Mouse (Mus musculus) limb, embryonic 15.5 days (tissue): ENCODE data around the gene Antxr1. TPM values are rescaled to one million over a fixed set of nuclear protein-coding genes. Genes with fewer than 3 reads are reported as not detected.

Experiments
- ATAC-seq: fragments of 200-750 bp; cut with Nextera tagmentation; 2 replicates; pipeline ENCODE4 v1.8.0; 2017; ENCODE audit warnings: low read depth, moderate TSS enrichment; ENCODE audit not compliant: insufficient number of reproducible peaks, low FRiP score, low TSS enrichment
- H3K27ac ChIP-seq: fragments of 300-500 bp; sonication (generic); 2 replicates; pipeline ENCODE4 v1.5.1; 2015; ENCODE audit warnings: moderate library complexity, mild to moderate bottlenecking, inconsistent platforms
- H3K27me3 ChIP-seq: fragments of 300-500 bp; sonication (generic); 2 replicates; pipeline ENCODE4 v1.6.1; 2015; ENCODE audit warnings: inconsistent platforms
- H3K36me3 ChIP-seq: fragments of 300-500 bp; sonication (generic); 2 replicates; pipeline ENCODE4 v1.6.1; 2015; ENCODE audit warnings: inconsistent platforms
- H3K4me1 ChIP-seq: fragments of 300-500 bp; sonication (generic); 2 replicates; pipeline ENCODE4 v1.6.1; 2015; ENCODE audit warnings: inconsistent platforms
- H3K4me2 ChIP-seq: fragments of 300-500 bp; sonication (generic); 2 replicates; pipeline ENCODE4 v1.6.1; 2015; ENCODE audit warnings: mild to moderate bottlenecking, inconsistent platforms
- H3K4me3 ChIP-seq: fragments of 300-500 bp; sonication (generic); 2 replicates; pipeline ENCODE4 v1.5.1; 2015; ENCODE audit warnings: mild to moderate bottlenecking, inconsistent platforms
- H3K9ac ChIP-seq: fragments of 300-500 bp; sonication (generic); 2 replicates; pipeline ENCODE4 v1.6.1; 2015; ENCODE audit warnings: inconsistent platforms
- H3K9me3 ChIP-seq: fragments of 300-500 bp; sonication (generic); 2 replicates; pipeline ENCODE4 v1.6.1; 2016; ENCODE audit warnings: inconsistent platforms
- WGBS: fragments of 180-500 bp; shearing (Covaris S2); methylation state at CpG from one replicate; pipeline ENCODE4 v1.1.7; 2015; 5-methylcytosine and 5-hydroxymethylcytosine counted together
- polyA plus RNA-seq: library from polyadenylated mRNA; unstranded; fragments of >200 nt; fragmentation: Nextera tagmentation; extraction: Ambion mirVana; gene quantifications from 2 replicates; pipeline ENCODE4 v1.2.1, GENCODE M21; 2015

Gene Antxr1
- polyA plus RNA-seq, 1 experiment from 2014 or later, result 21.7 TPM

- peaks cover 67% of the 10 kb centered on the region for H3K36me3 ChIP-seq
- no peak overlapping the region for H3K4me2 ChIP-seq
- H3K9ac ChIP-seq, result no peak overlapping the region
- no peaks in the 10 kb centered on the region for H3K27me3 ChIP-seq
- no peaks in the 10 kb centered on the region for H3K9me3 ChIP-seq
- no peak overlapping the region for H3K4me3 ChIP-seq
- ATAC-seq, result no peak
- 82% methylated on average over 6 of the region's 6 CpGs for WGBS
- H3K4me1 ChIP-seq, result peaks cover 15% of the 10 kb centered on the region
- H3K27ac ChIP-seq, result no peak overlapping the region; the same call in 1 of the 2 replicates
Measured at GRCm38 (mm10) chr6:87170875-87171274, 164.7 kb downstream of the Antxr1 start.

GRCm38 (mm10) chr6:87170277-87170676, 165.3 kb downstream of the Antxr1 start:
- H3K9ac ChIP-seq, result no peak overlapping the region
- H3K36me3 ChIP-seq, result peaks cover 64% of the 10 kb centered on the region
- H3K4me1 ChIP-seq, result peaks cover 19% of the 10 kb centered on the region
- H3K4me3 ChIP-seq, result no peak overlapping the region
- H3K27ac ChIP-seq, result no peak overlapping the region
- no peak for ATAC-seq
- H3K27me3 ChIP-seq, result no peaks in the 10 kb centered on the region
- 90% methylated on average over 6 of the region's 6 CpGs for WGBS
- no peak overlapping the region for H3K4me2 ChIP-seq
- no peaks in the 10 kb centered on the region for H3K9me3 ChIP-seq

- no peak for ATAC-seq
- no peak overlapping the region for H3K27ac ChIP-seq
- H3K27me3 ChIP-seq, result no peaks in the 10 kb centered on the region
- peaks cover 24% of the 10 kb centered on the region for H3K4me1 ChIP-seq
- WGBS, result 91% methylated on average over 9 of the region's 9 CpGs
- no peaks in the 10 kb centered on the region for H3K9me3 ChIP-seq
- peaks cover 68% of the 10 kb centered on the region for H3K36me3 ChIP-seq
- H3K9ac ChIP-seq, result no peak overlapping the region
- no peak overlapping the region for H3K4me2 ChIP-seq
- no peak overlapping the region for H3K4me3 ChIP-seq
Measured at GRCm38 (mm10) chr6:87168021-87168420, 167.6 kb downstream of the Antxr1 start.

- ATAC-seq, result 0 out of 2 replicates have a peak, but pooled peaks have one; percentile 35
- H3K9me3 ChIP-seq, result no peaks in the 10 kb centered on the region
- peak overlapping the region; percentile 83 for H3K27ac ChIP-seq
- no peak overlapping the region for H3K4me2 ChIP-seq
- H3K27me3 ChIP-seq, result no peaks in the 10 kb centered on the region
- peaks cover 62% of the 10 kb centered on the region for H3K36me3 ChIP-seq
- H3K4me1 ChIP-seq, result peaks cover 33% of the 10 kb centered on the region
- no peak overlapping the region for H3K4me3 ChIP-seq
- WGBS, result 55% methylated on average over 12 of the region's 12 CpGs
- H3K9ac ChIP-seq, result no peak overlapping the region
Measured at GRCm38 (mm10) chr6:87166673-87167305, 168.8 kb downstream of the Antxr1 start.

- ATAC-seq, result no peak
- WGBS, result 51% methylated on average over 8 of the region's 8 CpGs
- H3K4me1 ChIP-seq, result peaks cover 43% of the 10 kb centered on the region
- peak overlapping the region; percentile 83 for H3K27ac ChIP-seq
- no peaks in the 10 kb centered on the region for H3K9me3 ChIP-seq
- H3K4me2 ChIP-seq, result no peak overlapping the region
- H3K36me3 ChIP-seq, result peaks cover 55% of the 10 kb centered on the region
- H3K9ac ChIP-seq, result no peak overlapping the region
- no peak overlapping the region for H3K4me3 ChIP-seq
- H3K27me3 ChIP-seq, result no peaks in the 10 kb centered on the region
Measured at GRCm38 (mm10) chr6:87165536-87166311, 169.9 kb downstream of the Antxr1 start.

GRCm38 (mm10) chr6:87161391-87162263, 174.0 kb downstream of the Antxr1 start:
- Histone ChIP-seq H3K9ac (no peak overlapping the region), H3K4me2 (no peak overlapping the region), H3K36me3 (peaks cover 26% of the 10 kb centered on the region), H3K4me3 (no peak overlapping the region), H3K4me1 (peaks cover 43% of the 10 kb centered on the region), H3K27me3 (no peaks in the 10 kb centered on the region), H3K27ac (peak overlapping the region; percentile 76), H3K9me3 (no peaks in the 10 kb centered on the region)
- WGBS, result 29% methylated on average over 12 of the region's 12 CpGs
- ATAC-seq, result peak; percentile 53; the same call in 1 of the 2 replicates

GRCm38 (mm10) chr6:87160196-87160595, 175.4 kb downstream of the Antxr1 start:
- H3K4me1 ChIP-seq, result peaks cover 34% of the 10 kb centered on the region
- ATAC-seq, result peak; percentile 31; the same call in 1 of the 2 replicates
- peaks cover 21% of the 10 kb centered on the region for H3K36me3 ChIP-seq
- H3K27me3 ChIP-seq, result no peaks in the 10 kb centered on the region
- H3K4me2 ChIP-seq, result no peak overlapping the region
- H3K27ac ChIP-seq, result peak overlapping the region; percentile 76
- 40% methylated on average over 5 of the region's 5 CpGs for WGBS
- no peak overlapping the region for H3K9ac ChIP-seq
- no peaks in the 10 kb centered on the region for H3K9me3 ChIP-seq
- no peak overlapping the region for H3K4me3 ChIP-seq

- ATAC-seq, result no peak
- Histone ChIP-seq H3K9me3 (no peaks in the 10 kb centered on the region), H3K4me3 (no peak overlapping the region), H3K27me3 (no peaks in the 10 kb centered on the region), H3K36me3 (peaks cover 16% of the 10 kb centered on the region), H3K9ac (no peak overlapping the region), H3K4me1 (peaks cover 41% of the 10 kb centered on the region), H3K27ac (no peak overlapping the region), H3K4me2 (no peak overlapping the region)
- 75% methylated on average over 7 of the region's 7 CpGs for WGBS
Measured at GRCm38 (mm10) chr6:87158062-87158623, 177.5 kb downstream of the Antxr1 start.

- Histone ChIP-seq H3K36me3 (peaks cover 7% of the 10 kb centered on the region), H3K4me2 (no peak overlapping the region), H3K27ac (0 out of 2 replicates have a peak overlapping the region, but pooled peaks have one; percentile 17), H3K27me3 (no peaks in the 10 kb centered on the region), H3K4me3 (no peak overlapping the region), H3K9me3 (no peaks in the 10 kb centered on the region), H3K4me1 (peaks cover 38% of the 10 kb centered on the region), H3K9ac (no peak overlapping the region)
- ATAC-seq, result no peak
- 67% methylated on average over 3 of the region's 3 CpGs for WGBS
Measured at GRCm38 (mm10) chr6:87153836-87154235, 181.8 kb downstream of the Antxr1 start.

- Histone ChIP-seq H3K36me3 (peaks cover 7% of the 10 kb centered on the region), H3K4me1 (peaks cover 38% of the 10 kb centered on the region), H3K4me2 (no peak overlapping the region), H3K4me3 (no peak overlapping the region), H3K27ac (0 out of 2 replicates have a peak overlapping the region, but pooled peaks have one; percentile 51), H3K27me3 (no peaks in the 10 kb centered on the region), H3K9ac (no peak overlapping the region), H3K9me3 (no peaks in the 10 kb centered on the region)
- ATAC-seq, result no peak
- 73% methylated on average over 7 of the region's 7 CpGs for WGBS
Measured at GRCm38 (mm10) chr6:87153231-87153580, 182.4 kb downstream of the Antxr1 start.

- 51% methylated on average over 21 of the region's 21 CpGs for WGBS
- Histone ChIP-seq H3K4me3 (no peak overlapping the region), H3K27ac (peak overlapping the region; percentile 51), H3K27me3 (no peaks in the 10 kb centered on the region), H3K36me3 (peaks cover 7% of the 10 kb centered on the region), H3K9ac (no peak overlapping the region), H3K9me3 (no peaks in the 10 kb centered on the region), H3K4me2 (no peak overlapping the region), H3K4me1 (peaks cover 38% of the 10 kb centered on the region)
- ATAC-seq, result peak; percentile 41; the same call in 1 of the 2 replicates
Measured at GRCm38 (mm10) chr6:87152461-87153230, 183.0 kb downstream of the Antxr1 start.
